Comparison of ENCODE assay signal across 11 mouse cellular contexts in the genomic region with DNA sequence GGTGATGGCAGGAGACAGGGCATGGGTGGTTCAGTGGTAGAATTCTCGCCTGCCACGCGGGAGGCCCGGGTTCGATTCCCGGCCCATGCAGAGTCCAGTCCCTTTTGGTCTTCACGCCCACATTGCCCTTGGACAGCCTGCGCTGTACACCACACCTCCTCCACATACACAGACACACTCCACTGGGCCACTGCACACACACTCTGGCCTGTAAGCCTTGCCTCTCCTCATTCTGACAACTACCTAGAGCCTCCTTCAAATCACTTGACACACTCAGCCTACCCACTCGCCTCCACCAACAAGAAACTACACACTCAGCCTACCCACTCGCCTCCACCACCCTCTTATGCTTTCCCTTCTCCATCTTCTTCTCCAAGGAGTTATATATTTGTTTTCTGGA. TPM values are rescaled to one million over a fixed set of nuclear protein-coding genes. Genes with fewer than 3 reads are reported as not detected.
DNase-seq lines count a peak whose midpoint lies in the region; ATAC-seq and TF ChIP-seq lines count a peak whose summit lies in the region.
"Not testable (repeated sequence)": the region's sequence is repeated elsewhere in the genome, so short reads cannot be mapped to it uniquely, and the experiment has no call there.
"Had no signal": no experiment of that assay in that cellular context is flagged by ENCODE, and none has a peak within 500 bp of the region (broad histone marks: within the 10 kb centered on the region; RNA-seq: fewer than 3 reads in every experiment).

No protein-coding gene starts in this region.

- not testable (repeated sequence) for DNase-seq in G1E (ENCODE audit: low spot score)
- DNase-seq in cerebellum, postnatal 10 days, result peak; percentile 22 to 42
- peak; percentile 39 for DNase-seq in hindbrain, embryonic 11.5 days (ENCODE audit: low spot score)
- DNase-seq in limb, embryonic 10.5 days (ENCODE audit: low spot score), result peak; percentile 66
- peak; percentile 57 for DNase-seq in lung, postnatal 0 days (ENCODE audit: low spot score)
- peak; percentile 34 for DNase-seq in neural tube, embryonic 11.5 days (ENCODE audit: low spot score)
- peak; percentile 83 for DNase-seq in testis, postnatal 14 days (ENCODE audit: low spot score)

- TF ChIP-seq EP300 in lung, postnatal 0 days (IDR thresholded peaks at IDR 0.05), result not testable (repeated sequence)

- WGBS in forebrain, embryonic 13.5 days, result 20% methylated on average over 5 of the region's 10 CpGs
- 28% methylated on average over 4 of the region's 10 CpGs for WGBS in hindbrain, embryonic 11.5 days
- 20% methylated on average over 8 of the region's 10 CpGs for WGBS in limb, embryonic 10.5 days
- WGBS in lung, postnatal 0 days, result 5% methylated on average over 4 of the region's 10 CpGs
- WGBS in neural tube, embryonic 11.5 days, result 24% methylated on average over 4 of the region's 10 CpGs

- peak; percentile 65 for ATAC-seq in G1E (ENCODE audit: extremely low read depth, insufficient number of reproducible peaks, low FRiP score, poor library complexity, severe bottlenecking)
- peak; percentile 5; the same call in 1 of the 2 replicates for ATAC-seq in forebrain, embryonic 13.5 days
- peak; percentile 13 for ATAC-seq in hindbrain, embryonic 11.5 days (ENCODE audit: low FRiP score)
- ATAC-seq in lung, postnatal 0 days, result peak; percentile 30
- peak; percentile 29; the same call in 1 of the 2 replicates for ATAC-seq in neural tube, embryonic 11.5 days (ENCODE audit: insufficient read depth, low FRiP score, low TSS enrichment)

- H3K27ac ChIP-seq in forebrain, embryonic 13.5 days; hindbrain, embryonic 11.5 days (ENCODE audit: low read depth, low read length); limb, embryonic 10.5 days; lung, postnatal 0 days (ENCODE audit: low read length); neural tube, embryonic 11.5 days (ENCODE audit: low read depth, low read length): not testable (repeated sequence)

- H3K9me3 ChIP-seq in G1E (replicated peaks); forebrain, embryonic 13.5 days (replicated peaks); hindbrain, embryonic 11.5 days (ENCODE audit: control insufficient read depth, low read length); limb, embryonic 10.5 days (replicated peaks); lung, postnatal 0 days (ENCODE audit: low read length); neural tube, embryonic 11.5 days (ENCODE audit: control insufficient read depth, low read length): not testable (repeated sequence)

- not testable (repeated sequence) for H3K27me3 ChIP-seq in G1E (ENCODE audit: insufficient read depth, low read length)
- peaks cover 42% of the 10 kb centered on the region for H3K27me3 ChIP-seq in forebrain, embryonic 13.5 days
- peaks cover 22% of the 10 kb centered on the region for H3K27me3 ChIP-seq in hindbrain, embryonic 11.5 days (ENCODE audit: control insufficient read depth, insufficient read depth, low read length)
- peaks cover 59% of the 10 kb centered on the region for H3K27me3 ChIP-seq in limb, embryonic 10.5 days (ENCODE audit: low read depth, poor library complexity, severe bottlenecking)
- peaks cover 13% of the 10 kb centered on the region for H3K27me3 ChIP-seq in lung, postnatal 0 days (replicated peaks; ENCODE audit: insufficient read depth, low read length)
- H3K27me3 ChIP-seq in neural tube, embryonic 11.5 days (ENCODE audit: control insufficient read depth, insufficient read depth, low read length), result peaks cover 33% of the 10 kb centered on the region

- H3K4me3 ChIP-seq in G1E (ENCODE audit: low read depth, low read length); forebrain, embryonic 13.5 days; hindbrain, embryonic 11.5 days (ENCODE audit: low read depth, low read length); limb, embryonic 10.5 days; lung, postnatal 0 days (ENCODE audit: low read depth, low read length); neural tube, embryonic 11.5 days (ENCODE audit: low read depth, low read length): not testable (repeated sequence)

- H3K4me1 ChIP-seq in G1E (ENCODE audit: insufficient read depth, low read depth, low read length); forebrain, embryonic 13.5 days; hindbrain, embryonic 11.5 days (replicated peaks; ENCODE audit: control insufficient read depth, insufficient read depth, low read length); limb, embryonic 10.5 days; lung, postnatal 0 days (ENCODE audit: insufficient read depth, low read depth, low read length); neural tube, embryonic 11.5 days (ENCODE audit: control insufficient read depth, insufficient read depth, low read length): not testable (repeated sequence)

- not testable (repeated sequence) for H3K4me2 ChIP-seq in forebrain, embryonic 13.5 days; hindbrain, embryonic 11.5 days (replicated peaks; ENCODE audit: low read depth, low read length); lung, postnatal 0 days (replicated peaks; ENCODE audit: low read depth, low read length); neural tube, embryonic 11.5 days (ENCODE audit: low read depth)

- not testable (repeated sequence) for H3K9ac ChIP-seq in forebrain, embryonic 13.5 days; hindbrain, embryonic 11.5 days (ENCODE audit: low read depth, low read length); lung, postnatal 0 days (replicated peaks; ENCODE audit: low read depth); neural tube, embryonic 11.5 days (ENCODE audit: low read length)

- H3K36me3 ChIP-seq in G1E (replicated peaks); forebrain, embryonic 13.5 days (ENCODE audit: poor library complexity, severe bottlenecking); hindbrain, embryonic 11.5 days (ENCODE audit: control insufficient read depth, insufficient read depth, low read length); limb, embryonic 10.5 days; lung, postnatal 0 days (ENCODE audit: insufficient read depth, low read length); neural tube, embryonic 11.5 days (ENCODE audit: control insufficient read depth, insufficient read depth, low read length): not testable (repeated sequence)

- TF ChIP-seq CTCF in G1E (IDR thresholded peaks at IDR 0.05; ENCODE audit: low read depth, low read length); lung, postnatal 0 days (IDR thresholded peaks at IDR 0.05): not testable (repeated sequence)

RNA-seq across cellular contexts. Expression of a gene that starts 9.5 kb away (rescaled TPM):
- total RNA-seq in G1E (2014; fragmentation: Nextera tagmentation) (7.3 and 9.3 TPM in 2 replicates), G1E (2017) (99.6 and 123 TPM in 2 replicates)
- polyA plus RNA-seq in G1E (2012), result 0.91 and 1.5 TPM in 2 replicates
- 3.5 and 3.8 TPM in 2 replicates for polyA plus RNA-seq in forebrain, embryonic 13.5 days (2015; fragmentation: Nextera tagmentation; extraction: Ambion mirVana)
- 9.6 TPM in 2 replicates for polyA plus RNA-seq in hindbrain, embryonic 11.5 days (2014; fragmentation: Nextera tagmentation; extraction: Ambion mirVana)
- polyA plus RNA-seq in limb, embryonic 10.5 days (2016; fragmentation: Nextera tagmentation; extraction: Ambion mirVana), result 3.0 and 3.3 TPM in 2 replicates
- polyA plus RNA-seq in lung, postnatal 0 days (2015; fragmentation: Nextera tagmentation; extraction: Ambion mirVana), result 29.3 and 37.4 TPM in 2 replicates
- 5.6 and 6.7 TPM in 2 replicates for polyA plus RNA-seq in neural tube, embryonic 11.5 days (2014; fragmentation: Nextera tagmentation; extraction: Ambion mirVana)

RNA-seq across cellular contexts. Expression of a gene that starts 39.4 kb away (rescaled TPM):
- total RNA-seq in G1E (2014; fragmentation: Nextera tagmentation), result 10.0 and 11.9 TPM in 2 replicates
- 0.64 and 0.76 TPM in 2 replicates for total RNA-seq in G1E (2017)
- 0.81 and 1.0 TPM in 2 replicates for polyA plus RNA-seq in G1E (2012)
- 6.6 and 7.8 TPM in 2 replicates for polyA plus RNA-seq in forebrain, embryonic 13.5 days (2015; fragmentation: Nextera tagmentation; extraction: Ambion mirVana)
- polyA plus RNA-seq in hindbrain, embryonic 11.5 days (2014; fragmentation: Nextera tagmentation; extraction: Ambion mirVana), result 8.7 and 10.5 TPM in 2 replicates
- polyA plus RNA-seq in limb, embryonic 10.5 days (2016; fragmentation: Nextera tagmentation; extraction: Ambion mirVana), result 1.0 and 1.1 TPM in 2 replicates
- 32.2 and 33.2 TPM in 2 replicates for polyA plus RNA-seq in lung, postnatal 0 days (2015; fragmentation: Nextera tagmentation; extraction: Ambion mirVana)
- polyA plus RNA-seq in neural tube, embryonic 11.5 days (2014; fragmentation: Nextera tagmentation; extraction: Ambion mirVana), result 2.2 and 2.8 TPM in 2 replicates

RNA-seq across cellular contexts. Expression of a gene that starts 55.6 kb away (rescaled TPM):
- total RNA-seq in G1E (2014; fragmentation: Nextera tagmentation) (not detected in 2 replicates), G1E (2017) (0.12 and 0.22 TPM in 2 replicates)
- 0.03 TPM in 1 of 2 replicates, not detected in the other for polyA plus RNA-seq in G1E (2012)
- polyA plus RNA-seq in forebrain, embryonic 13.5 days (2015; fragmentation: Nextera tagmentation; extraction: Ambion mirVana), result 0.33 TPM in 1 of 2 replicates, not detected in the other
- polyA plus RNA-seq in hindbrain, embryonic 11.5 days (2014; fragmentation: Nextera tagmentation; extraction: Ambion mirVana), result 0.39 and 0.62 TPM in 2 replicates
- 0.11 TPM in 1 of 2 replicates, not detected in the other for polyA plus RNA-seq in limb, embryonic 10.5 days (2016; fragmentation: Nextera tagmentation; extraction: Ambion mirVana)
- polyA plus RNA-seq in lung, postnatal 0 days (2015; fragmentation: Nextera tagmentation; extraction: Ambion mirVana), result 3.3 and 4.0 TPM in 2 replicates
- polyA plus RNA-seq in neural tube, embryonic 11.5 days (2014; fragmentation: Nextera tagmentation; extraction: Ambion mirVana), result 0.19 and 0.26 TPM in 2 replicates
- total RNA-seq: gastrocnemius, postnatal 36 days; left cerebral cortex, postnatal 36 days had no signal
- polyA plus RNA-seq: testis, adult 2 months had no signal

Comparison
In these comparisons a context has a peak if more than half of its experiments do, and no peak if none do; other contexts are left out.
1. ATAC-seq: peak in every context shown above with its lines; median percentile 65 in G1E; 30 in lung, postnatal 0 days; 29 in neural tube, embryonic 11.5 days; 13 in hindbrain, embryonic 11.5 days; 5 in forebrain, embryonic 13.5 days.